Comparison of ENCODE assay signal across 26 mouse cellular contexts in genomic region chr1:182518811-182519210, GRCm38 (mm10). TPM values are rescaled to one million over a fixed set of nuclear protein-coding genes. Genes with fewer than 3 reads are reported as not detected.
DNase-seq lines count a peak whose midpoint lies in the region; ATAC-seq lines count a peak whose summit lies in the region.
"Had no signal": no experiment of that assay in that cellular context is flagged by ENCODE, and none has a peak within 500 bp of the region (broad histone marks: within the 10 kb centered on the region; RNA-seq: fewer than 3 reads in every experiment).

No protein-coding gene starts in this region.

- H3K4me2 ChIP-seq in embryonic facial prominence, embryonic 14.5 days (ENCODE audit: low read depth, low read length), result no peak overlapping the region
- no peak overlapping the region for H3K4me2 ChIP-seq in heart, embryonic 13.5 days
- H3K4me2 ChIP-seq in heart, embryonic 11.5 days, result no peak overlapping the region
- H3K4me2 ChIP-seq in lung, embryonic 16.5 days (ENCODE audit: low read depth, low read length), result no peak overlapping the region
- no peak overlapping the region for H3K4me2 ChIP-seq in forebrain, embryonic 16.5 days (ENCODE audit: low read length)
- H3K4me2 ChIP-seq: hindbrain, embryonic 12.5 days; liver, embryonic 12.5 days; midbrain, embryonic 13.5 days had no signal

- H3K9me3 ChIP-seq in embryonic facial prominence, embryonic 14.5 days (ENCODE audit: control insufficient read depth, low read length), result no peaks in the 10 kb centered on the region
- H3K9me3 ChIP-seq in embryonic facial prominence, embryonic 10.5 days, result no peaks in the 10 kb centered on the region
- no peaks in the 10 kb centered on the region for H3K9me3 ChIP-seq in heart, embryonic 13.5 days
- H3K9me3 ChIP-seq in heart, embryonic 11.5 days (replicated peaks; ENCODE audit: control insufficient read depth, low read length), result no peaks in the 10 kb centered on the region
- H3K9me3 ChIP-seq in lung, embryonic 16.5 days (ENCODE audit: control insufficient read depth, low read length), result no peaks in the 10 kb centered on the region
- H3K9me3 ChIP-seq in forebrain, embryonic 16.5 days (ENCODE audit: control insufficient read depth, low read length), result no peaks in the 10 kb centered on the region
- H3K9me3 ChIP-seq: forebrain, embryonic 10.5 days; hindbrain, embryonic 12.5 days; limb, embryonic 12.5 days; liver, embryonic 12.5 days; megakaryocyte, embryonic 14.5 days; midbrain, embryonic 13.5 days had no signal

- H3K27ac ChIP-seq in embryonic facial prominence, embryonic 14.5 days (replicated peaks; ENCODE audit: low read depth, low read length), result peak overlapping the region; percentile 91; the same call in 1 of the 2 replicates
- H3K27ac ChIP-seq in embryonic facial prominence, embryonic 10.5 days (replicated peaks), result no peak overlapping the region
- H3K27ac ChIP-seq in heart, embryonic 13.5 days (replicated peaks), result peak overlapping the region; percentile 82
- no peak overlapping the region; the same call in 1 of the 2 replicates for H3K27ac ChIP-seq in heart, embryonic 11.5 days (ENCODE audit: low read depth, low read length)
- 0 out of 2 replicates have a peak overlapping the region, but pooled peaks have one; percentile 8 for H3K27ac ChIP-seq in lung, embryonic 16.5 days (ENCODE audit: low read length)
- no peak overlapping the region for H3K27ac ChIP-seq in forebrain, embryonic 16.5 days (ENCODE audit: low read length)
- H3K27ac ChIP-seq: forebrain, embryonic 10.5 days; hindbrain, embryonic 12.5 days; layer of hippocampus, adult 2 months; liver, embryonic 12.5 days; midbrain, embryonic 13.5 days had no signal

- WGBS in embryonic facial prominence, embryonic 14.5 days, result 84% methylated on average over 6 of the region's 6 CpGs
- 86% methylated on average over 6 of the region's 6 CpGs for WGBS in embryonic facial prominence, embryonic 10.5 days
- WGBS in heart, embryonic 13.5 days, result 79% methylated on average over 6 of the region's 6 CpGs
- 74% methylated on average over 6 of the region's 6 CpGs for WGBS in heart, embryonic 11.5 days (ENCODE audit: insufficient replicate concordance)
- WGBS in lung, embryonic 16.5 days, result 72% methylated on average over 6 of the region's 6 CpGs
- 87% methylated on average over 6 of the region's 6 CpGs for WGBS in forebrain, embryonic 16.5 days

- peaks cover 10% of the 10 kb centered on the region; the same call in 1 of the 2 replicates for H3K36me3 ChIP-seq in embryonic facial prominence, embryonic 14.5 days (ENCODE audit: control insufficient read depth, insufficient read depth, low read length)
- H3K36me3 ChIP-seq in embryonic facial prominence, embryonic 10.5 days (replicated peaks), result peaks cover 12% of the 10 kb centered on the region
- H3K36me3 ChIP-seq in heart, embryonic 13.5 days, result peaks cover 14% of the 10 kb centered on the region
- peaks cover 4% of the 10 kb centered on the region; the same call in 1 of the 2 replicates for H3K36me3 ChIP-seq in heart, embryonic 11.5 days (ENCODE audit: control insufficient read depth, insufficient read depth, low read length)
- 0 out of 2 replicates have a peak, but pooled peaks cover 2% of the 10 kb centered on the region for H3K36me3 ChIP-seq in lung, embryonic 16.5 days (ENCODE audit: control insufficient read depth, insufficient read depth, low read length)
- H3K36me3 ChIP-seq in forebrain, embryonic 16.5 days (ENCODE audit: control insufficient read depth, insufficient read depth), result no peaks in the 10 kb centered on the region
- H3K36me3 ChIP-seq: hindbrain, embryonic 12.5 days; liver, embryonic 12.5 days had no signal

- H3K4me3 ChIP-seq in embryonic facial prominence, embryonic 14.5 days (ENCODE audit: low read depth, low read length), result no peak overlapping the region
- no peak overlapping the region for H3K4me3 ChIP-seq in embryonic facial prominence, embryonic 10.5 days
- no peak overlapping the region for H3K4me3 ChIP-seq in heart, embryonic 13.5 days
- no peak overlapping the region for H3K4me3 ChIP-seq in heart, embryonic 11.5 days (ENCODE audit: low read depth, low read length)
- H3K4me3 ChIP-seq in lung, embryonic 16.5 days (ENCODE audit: low read length), result no peak overlapping the region
- no peak overlapping the region for H3K4me3 ChIP-seq in forebrain, embryonic 16.5 days (replicated peaks; ENCODE audit: low read length)
- H3K4me3 ChIP-seq: forebrain, embryonic 10.5 days; hindbrain, embryonic 12.5 days; layer of hippocampus, adult 2 months; limb, embryonic 12.5 days; liver, embryonic 12.5 days; megakaryocyte, embryonic 14.5 days; midbrain, embryonic 13.5 days had no signal

- DNase-seq in embryonic facial prominence, embryonic 14.5 days (ENCODE audit: low spot score), result no peak
- DNase-seq in embryonic facial prominence, embryonic 10.5 days (ENCODE audit: low spot score), result no peak
- no peak for DNase-seq in lung, postnatal 4 days
- DNase-seq: cerebellum, adult 8-10 months; cerebellum, postnatal 36 days; embryo, embryonic 11 days; kidney, postnatal 25 days; lung, adult 18-20 months; lung, postnatal 14 days; right cerebral cortex, postnatal 14 days; thymus, adult 18-20 months; thymus, postnatal 36 days had no signal

- H3K9ac ChIP-seq in embryonic facial prominence, embryonic 14.5 days (ENCODE audit: low read depth, low read length), result no peak overlapping the region
- no peak overlapping the region for H3K9ac ChIP-seq in heart, embryonic 13.5 days
- no peak overlapping the region for H3K9ac ChIP-seq in heart, embryonic 11.5 days (ENCODE audit: low read depth, low read length)
- H3K9ac ChIP-seq in lung, embryonic 16.5 days (ENCODE audit: low read length), result no peak overlapping the region
- H3K9ac ChIP-seq in forebrain, embryonic 16.5 days (replicated peaks; ENCODE audit: low read depth, low read length), result no peak overlapping the region
- H3K9ac ChIP-seq: hindbrain, embryonic 12.5 days; limb, embryonic 12.5 days; liver, embryonic 12.5 days; midbrain, embryonic 13.5 days had no signal

- no peak for ATAC-seq in embryonic facial prominence, embryonic 14.5 days (ENCODE audit: low read depth)
- ATAC-seq in heart, embryonic 13.5 days (ENCODE audit: extremely low read depth, insufficient number of reproducible peaks, low FRiP score, low TSS enrichment), result no peak
- ATAC-seq in heart, embryonic 11.5 days (replicated peaks; ENCODE audit: insufficient number of reproducible peaks, low FRiP score, low TSS enrichment), result no peak
- no peak for ATAC-seq in lung, embryonic 16.5 days (ENCODE audit: low read depth)
- no peak for ATAC-seq in forebrain, embryonic 16.5 days
- ATAC-seq: intestine, postnatal 0 days; liver, embryonic 12.5 days; midbrain, embryonic 13.5 days had no signal

- no peaks in the 10 kb centered on the region for H3K27me3 ChIP-seq in embryonic facial prominence, embryonic 14.5 days (replicated peaks; ENCODE audit: control insufficient read depth, insufficient read depth, low read length)
- H3K27me3 ChIP-seq in embryonic facial prominence, embryonic 10.5 days (replicated peaks; ENCODE audit: low read depth, poor library complexity, severe bottlenecking), result peaks cover 19% of the 10 kb centered on the region
- H3K27me3 ChIP-seq in heart, embryonic 13.5 days (replicated peaks), result no peaks in the 10 kb centered on the region
- H3K27me3 ChIP-seq in heart, embryonic 11.5 days (ENCODE audit: control insufficient read depth, insufficient read depth, low read length), result no peaks in the 10 kb centered on the region
- H3K27me3 ChIP-seq in lung, embryonic 16.5 days (ENCODE audit: control insufficient read depth, insufficient read depth, low read depth, low read length), result no peaks in the 10 kb centered on the region
- 0 out of 2 replicates have a peak, but pooled peaks cover 2% of the 10 kb centered on the region for H3K27me3 ChIP-seq in forebrain, embryonic 16.5 days (replicated peaks; ENCODE audit: control insufficient read depth, insufficient read depth, low read length)
- H3K27me3 ChIP-seq: limb, embryonic 12.5 days had no signal

- peaks cover 46% of the 10 kb centered on the region for H3K4me1 ChIP-seq in embryonic facial prominence, embryonic 14.5 days (ENCODE audit: control insufficient read depth, insufficient read depth, low read length)
- H3K4me1 ChIP-seq in embryonic facial prominence, embryonic 10.5 days, result peaks cover 55% of the 10 kb centered on the region
- peaks cover 67% of the 10 kb centered on the region for H3K4me1 ChIP-seq in heart, embryonic 13.5 days
- peaks cover 30% of the 10 kb centered on the region for H3K4me1 ChIP-seq in heart, embryonic 11.5 days (ENCODE audit: control insufficient read depth, insufficient read depth, low read length)
- peaks cover 39% of the 10 kb centered on the region for H3K4me1 ChIP-seq in lung, embryonic 16.5 days (replicated peaks; ENCODE audit: control insufficient read depth, insufficient read depth, low read length)
- peaks cover 23% of the 10 kb centered on the region for H3K4me1 ChIP-seq in forebrain, embryonic 16.5 days (replicated peaks; ENCODE audit: control insufficient read depth, insufficient read depth, low read length)

RNA-seq across cellular contexts. Expression of gene Capn2, which starts 1.4 kb away (rescaled TPM):
- polyA plus RNA-seq in embryonic facial prominence, embryonic 14.5 days (2014; fragmentation: Nextera tagmentation; extraction: Ambion mirVana), result 115 and 117 TPM in 2 replicates
- 75.1 and 84.8 TPM in 2 replicates for polyA plus RNA-seq in embryonic facial prominence, embryonic 10.5 days (2016; fragmentation: Nextera tagmentation; extraction: Ambion mirVana)
- polyA plus RNA-seq in heart, embryonic 13.5 days (2015; fragmentation: Nextera tagmentation; extraction: Ambion mirVana), result 90.2 and 93.3 TPM in 2 replicates
- 68.1 and 83.7 TPM in 2 replicates for polyA plus RNA-seq in heart, embryonic 11.5 days (2014; fragmentation: Nextera tagmentation; extraction: Ambion mirVana)
- polyA plus RNA-seq in lung, embryonic 16.5 days (2015; fragmentation: Nextera tagmentation; extraction: Ambion mirVana), result 127 and 136 TPM in 2 replicates
- 70.3 and 76.2 TPM in 2 replicates for polyA plus RNA-seq in forebrain, embryonic 16.5 days (2015; fragmentation: Nextera tagmentation; extraction: Ambion mirVana)

RNA-seq across cellular contexts. Expression of gene Capn8, which starts 46.0 kb away (rescaled TPM):
- polyA plus RNA-seq in embryonic facial prominence, embryonic 14.5 days (2014; fragmentation: Nextera tagmentation; extraction: Ambion mirVana), result 0.07 and 0.16 TPM in 2 replicates
- not detected in 2 replicates for polyA plus RNA-seq in embryonic facial prominence, embryonic 10.5 days (2016; fragmentation: Nextera tagmentation; extraction: Ambion mirVana)
- polyA plus RNA-seq in heart, embryonic 13.5 days (2015; fragmentation: Nextera tagmentation; extraction: Ambion mirVana), result not detected in 2 replicates
- polyA plus RNA-seq in heart, embryonic 11.5 days (2014; fragmentation: Nextera tagmentation; extraction: Ambion mirVana), result not detected in 2 replicates
- 0.06 TPM in 1 of 2 replicates, not detected in the other for polyA plus RNA-seq in lung, embryonic 16.5 days (2015; fragmentation: Nextera tagmentation; extraction: Ambion mirVana)
- 0.14 TPM in 1 of 2 replicates, not detected in the other for polyA plus RNA-seq in forebrain, embryonic 16.5 days (2015; fragmentation: Nextera tagmentation; extraction: Ambion mirVana)
- polyA plus RNA-seq: forebrain, embryonic 10.5 days; hindbrain, embryonic 12.5 days; kidney, embryonic 14.5 days; limb, embryonic 12.5 days; liver, embryonic 12.5 days; midbrain, embryonic 13.5 days; neural tube, embryonic 11.5 days had no signal

Comparison
In these comparisons a context has a peak if more than half of its experiments do, and no peak if none do; other contexts are left out.
1. H3K27ac ChIP-seq: peak in embryonic facial prominence, embryonic 14.5 days (single experiment), heart, embryonic 13.5 days (single experiment) and lung, embryonic 16.5 days (single experiment); none in embryonic facial prominence, embryonic 10.5 days (single experiment), heart, embryonic 11.5 days (single experiment) and forebrain, embryonic 16.5 days (single experiment).